Mouse (Mus musculus) intestine, embryonic 14.5 days (tissue): ENCODE measurements around the gene Pdzd2. TPM values are rescaled to one million over a fixed set of nuclear protein-coding genes. Genes with fewer than 3 reads are reported as not detected.

Source experiments
- ATAC-seq: fragments of 200-750 bp; cut with Nextera tagmentation; replicated peaks from 2 replicates; pipeline ENCODE4 v1.8.0; 2017; ENCODE audit warnings: low read depth, moderate number of reproducible peaks, moderate TSS enrichment, moderate library complexity; ENCODE audit not compliant: low FRiP score, low TSS enrichment
- DNase-seq: peaks from one replicate; pipeline ENCODE4 v3.0.0-alpha.2; 2018; ENCODE audit warnings: low spot score
- H3K27ac ChIP-seq: fragments of 300-500 bp; sonication (generic); 2 replicates; pipeline ENCODE4 v1.5.1; 2014; ENCODE audit warnings: low read depth, mild to moderate bottlenecking, control low read depth
- H3K27me3 ChIP-seq: fragments of 300-500 bp; sonication (generic); replicated peaks from 2 replicates; pipeline ENCODE4 v1.6.1; 2014; ENCODE audit warnings: low read length, control low read depth; ENCODE audit not compliant: control insufficient read depth, insufficient read depth
- H3K36me3 ChIP-seq: fragments of 300-500 bp; sonication (generic); 2 replicates; pipeline ENCODE4 v1.6.1; 2014; ENCODE audit warnings: low read length, control low read depth; ENCODE audit not compliant: control insufficient read depth, insufficient read depth
- H3K4me1 ChIP-seq: fragments of 300-500 bp; sonication (generic); replicated peaks from 2 replicates; pipeline ENCODE4 v1.6.1; 2014; ENCODE audit warnings: low read length, control low read depth, mixed read lengths; ENCODE audit not compliant: control insufficient read depth, insufficient read depth
- H3K4me2 ChIP-seq: fragments of 300-500 bp; sonication (generic); 2 replicates; pipeline ENCODE4 v1.6.1; 2014; ENCODE audit warnings: low read length
- H3K4me3 ChIP-seq: fragments of 300-500 bp; sonication (generic); 2 replicates; pipeline ENCODE4 v1.5.1; 2014; ENCODE audit warnings: low read depth, low read length, control low read depth, mixed read lengths
- H3K9ac ChIP-seq: fragments of 300-500 bp; sonication (generic); 2 replicates; pipeline ENCODE4 v1.6.1; 2014; ENCODE audit warnings: mild to moderate bottlenecking, low read length
- H3K9me3 ChIP-seq: fragments of 300-500 bp; sonication (generic); 2 replicates; pipeline ENCODE4 v1.6.1; 2016; ENCODE audit warnings: low read length, control low read depth; ENCODE audit not compliant: control insufficient read depth
- WGBS: fragments of 180-500 bp; shearing (Covaris S2); extraction: QIAGEN DNeasy Blood & Tissue Kit; methylation state at CpG from one replicate; pipeline ENCODE4 v1.1.7; 2014; 5-methylcytosine and 5-hydroxymethylcytosine counted together
- polyA plus RNA-seq: library from polyadenylated mRNA; unstranded; fragments of >200 nt; fragmentation: Nextera tagmentation; extraction: Ambion mirVana; gene quantifications from 2 replicates; pipeline ENCODE4 v1.2.1, GENCODE M21; 2014

Gene Pdzd2
- polyA plus RNA-seq, 1 experiment from 2014 or later = 16.2 TPM

DNA sequence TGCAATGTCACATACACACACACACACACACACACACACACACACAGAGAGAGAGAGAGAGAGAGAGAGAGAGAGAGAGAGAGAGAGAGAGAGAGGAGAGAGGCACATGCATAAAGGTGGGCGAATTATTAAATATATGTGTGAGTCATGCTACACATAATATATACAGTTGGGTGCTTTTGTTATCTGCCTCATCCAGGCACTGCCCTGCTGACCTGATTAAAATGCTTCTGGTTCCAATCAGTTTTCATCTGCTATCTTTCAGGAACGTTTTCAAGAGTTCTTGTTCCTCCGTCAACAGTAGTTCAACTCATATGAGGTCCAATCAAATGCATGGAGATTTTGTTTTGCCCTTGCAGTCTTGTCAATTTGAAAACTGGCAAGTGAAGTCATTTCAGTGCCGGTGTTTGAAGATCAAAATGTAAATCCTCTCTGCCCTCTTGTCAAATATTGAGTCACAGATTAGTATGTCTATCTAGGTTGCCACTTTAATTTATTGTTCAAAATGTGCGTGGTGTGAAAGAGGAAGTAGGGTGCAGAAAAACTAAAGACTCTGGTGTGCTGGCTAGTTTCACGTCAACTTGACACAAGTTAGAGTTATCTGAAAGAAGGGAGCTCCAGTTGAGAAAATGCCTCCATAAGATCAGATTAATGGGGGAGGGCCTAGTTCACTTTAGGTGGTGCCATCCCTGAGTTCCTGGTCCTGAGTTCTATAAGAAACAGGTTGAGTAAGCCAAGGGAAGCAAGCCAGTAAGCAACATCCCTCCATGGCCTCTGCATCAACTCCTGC lies 2.6 kb upstream of the Pdzd2 start:
- H3K4me2 ChIP-seq = no peak overlapping the region
- no peak overlapping the region for H3K27ac ChIP-seq
- no peak overlapping the region for H3K9ac ChIP-seq
- peaks cover 28% of the 10 kb centered on the region for H3K27me3 ChIP-seq
- H3K4me3 ChIP-seq = no peak overlapping the region
- H3K4me1 ChIP-seq = no peaks in the 10 kb centered on the region; the same call in 1 of the 2 replicates
- no peaks in the 10 kb centered on the region for H3K36me3 ChIP-seq
- 76% methylated on average over 6 of the region's 6 CpGs for WGBS
- ATAC-seq (no peak), DNase-seq (no peak)
- no peaks in the 10 kb centered on the region for H3K9me3 ChIP-seq

DNA sequence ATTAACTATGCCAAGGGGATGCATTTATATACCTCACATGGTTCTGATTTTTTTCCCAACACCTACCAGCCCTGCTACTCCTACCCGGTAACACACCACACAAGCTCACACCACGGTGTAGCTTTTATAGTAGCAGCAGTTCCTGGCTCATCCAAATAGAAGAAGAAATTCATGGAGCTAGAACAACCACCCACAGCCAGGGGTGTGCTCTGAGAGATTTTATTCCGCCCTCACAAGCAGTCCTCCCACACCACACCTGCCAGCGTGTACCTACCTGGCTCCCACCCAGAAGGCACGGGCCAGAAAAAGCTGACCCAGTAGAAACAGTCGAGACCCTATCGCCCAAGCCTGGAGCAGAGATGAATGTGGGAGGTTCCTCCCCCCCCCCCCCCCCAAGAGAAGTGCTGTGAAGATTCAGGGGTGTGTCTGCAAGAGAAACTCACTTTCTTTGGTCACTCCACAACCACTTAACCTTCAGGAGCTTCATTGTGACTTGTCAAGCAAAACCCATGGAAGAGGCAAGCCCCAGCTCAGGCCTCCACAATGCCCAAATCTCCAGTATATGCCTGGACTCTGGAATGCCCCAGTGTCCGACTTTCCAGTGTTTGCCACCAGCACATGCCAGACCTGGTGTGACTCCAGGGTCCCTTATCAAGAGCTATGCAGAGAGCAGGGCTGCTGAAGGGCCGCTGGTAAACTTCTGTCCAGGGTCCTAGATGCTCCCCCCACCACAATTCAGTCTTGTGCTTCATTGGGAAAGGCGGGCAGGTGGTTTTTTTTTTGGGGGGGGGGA lies 1.2 kb downstream of the Pdzd2 start:
- 41% methylated on average over 10 of the region's 10 CpGs for WGBS
- Histone ChIP-seq H3K27me3 (peaks cover 28% of the 10 kb centered on the region), H3K4me3 (peak overlapping the region; percentile 53; the same call in 1 of the 2 replicates), H3K9ac (no peak overlapping the region), H3K4me2 (peak overlapping the region; percentile 89), H3K27ac (no peak overlapping the region), H3K4me1 (no peaks in the 10 kb centered on the region; the same call in 1 of the 2 replicates), H3K9me3 (no peaks in the 10 kb centered on the region), H3K36me3 (no peaks in the 10 kb centered on the region)
- DNase-seq = no peak
- no peak for ATAC-seq

DNA sequence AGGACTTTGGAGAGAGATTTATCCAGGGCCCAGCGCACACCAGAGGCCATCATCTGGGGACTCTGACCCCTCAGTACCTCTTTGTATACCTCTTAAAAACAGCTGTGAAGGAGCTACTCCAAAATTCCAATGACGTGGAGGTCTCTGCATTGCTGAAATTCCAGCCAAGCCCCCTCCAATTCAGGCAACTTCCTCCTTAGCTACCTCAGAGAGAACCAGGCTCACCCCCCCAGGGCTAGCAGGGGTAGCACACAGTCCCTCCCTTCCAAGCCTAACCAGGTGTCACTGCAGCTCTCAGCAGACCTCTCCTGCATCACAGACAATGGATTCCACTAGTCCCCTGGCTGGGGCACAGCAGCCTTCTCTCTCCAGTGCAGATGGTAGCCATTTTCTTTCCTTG lies 4.5 kb downstream of the Pdzd2 start:
- DNase-seq = no peak

DNA sequence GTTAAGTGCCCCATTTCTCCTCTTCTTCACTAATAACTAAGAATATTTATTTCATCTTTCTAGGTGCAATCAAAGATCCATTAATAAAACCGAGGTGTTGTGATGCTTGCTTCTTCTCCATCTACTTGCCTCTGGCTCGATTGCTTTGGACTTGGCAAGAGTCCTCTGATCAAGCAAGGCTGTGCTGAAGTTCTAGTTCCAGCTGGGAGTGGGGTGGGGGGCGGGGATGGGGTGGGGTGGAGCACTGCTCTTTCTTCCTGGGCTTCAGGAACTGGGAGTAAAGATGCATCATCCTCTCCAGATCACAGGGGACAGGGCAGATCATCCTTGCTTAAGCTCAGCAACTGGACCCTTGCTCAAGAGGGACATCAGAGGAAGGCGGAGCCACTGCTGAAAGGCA lies 5.5 kb downstream of the Pdzd2 start:
- no peaks in the 10 kb centered on the region; the same call in 1 of the 2 replicates for H3K4me1 ChIP-seq
- no peak overlapping the region for H3K27ac ChIP-seq
- H3K36me3 ChIP-seq = no peaks in the 10 kb centered on the region
- DNase-seq = no peak
- peaks cover 17% of the 10 kb centered on the region for H3K27me3 ChIP-seq
- no peaks in the 10 kb centered on the region for H3K9me3 ChIP-seq
- no peak overlapping the region for H3K4me3 ChIP-seq
- no peak overlapping the region for H3K4me2 ChIP-seq
- ATAC-seq = no peak
- WGBS = 53% methylated on average over 4 of the region's 4 CpGs
- H3K9ac ChIP-seq = no peak overlapping the region

More for the DNA sequence above, 4.5 kb downstream of the Pdzd2 start:
- H3K36me3 ChIP-seq = no peaks in the 10 kb centered on the region
- no peaks in the 10 kb centered on the region for H3K9me3 ChIP-seq
- no peak for ATAC-seq
- no peak overlapping the region for H3K4me2 ChIP-seq
- H3K9ac ChIP-seq = no peak overlapping the region
- no peaks in the 10 kb centered on the region; the same call in 1 of the 2 replicates for H3K4me1 ChIP-seq
- WGBS = 33% methylated on average over 2 of the region's 2 CpGs
- peaks cover 19% of the 10 kb centered on the region for H3K27me3 ChIP-seq
- H3K27ac ChIP-seq = no peak overlapping the region
- no peak overlapping the region for H3K4me3 ChIP-seq

DNA sequence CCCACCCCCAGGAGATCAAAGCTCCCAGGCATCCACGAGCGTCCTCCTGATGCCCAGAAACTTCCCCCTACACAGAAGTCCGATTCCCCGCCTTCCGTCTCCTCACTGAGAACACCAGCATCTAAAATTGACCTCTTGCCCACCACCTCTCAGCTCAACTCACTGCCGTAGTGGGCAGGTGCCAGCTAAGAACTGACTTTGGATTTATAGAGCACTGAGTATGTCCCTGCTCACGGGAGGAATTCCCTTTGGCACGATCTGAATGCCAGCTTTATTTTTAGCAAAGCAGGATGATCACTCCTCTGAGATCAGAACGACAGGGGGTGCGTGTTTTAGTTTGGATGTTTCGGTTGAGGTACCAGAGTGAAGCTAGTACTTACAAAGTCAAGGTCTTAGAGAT lies 7.1 kb downstream of the Pdzd2 start:
- Histone ChIP-seq H3K27ac (no peak overlapping the region), H3K9ac (no peak overlapping the region), H3K4me1 (no peaks in the 10 kb centered on the region), H3K4me2 (no peak overlapping the region), H3K36me3 (no peaks in the 10 kb centered on the region), H3K27me3 (peaks cover 1% of the 10 kb centered on the region; the same call in 1 of the 2 replicates), H3K4me3 (no peak overlapping the region), H3K9me3 (no peaks in the 10 kb centered on the region)
- 75% methylated on average over 11 of the region's 11 CpGs for WGBS
- DNase-seq (no peak), ATAC-seq (no peak)

DNA sequence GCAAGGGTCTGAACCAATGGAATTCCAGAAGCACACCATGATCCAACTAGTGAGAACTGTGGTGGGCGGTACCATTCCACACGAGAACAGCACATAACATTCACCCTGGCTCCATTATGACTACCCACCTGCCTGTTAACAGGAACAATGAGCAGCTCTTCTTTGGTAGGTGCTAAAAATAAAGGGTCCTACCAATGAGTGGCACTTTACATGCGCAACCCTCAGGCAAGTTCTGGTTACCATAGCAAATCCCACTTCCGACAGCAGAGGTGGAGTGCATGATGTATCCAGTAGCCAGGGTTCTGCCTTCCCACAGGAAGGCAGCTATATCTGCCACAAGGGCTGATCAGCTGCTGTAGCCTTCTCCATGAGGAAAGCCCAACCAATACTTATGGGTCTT lies 11.3 kb downstream of the Pdzd2 start:
- 86% methylated on average over 4 of the region's 4 CpGs for WGBS
- H3K9ac ChIP-seq = no peak overlapping the region
- no peaks in the 10 kb centered on the region for H3K36me3 ChIP-seq
- no peaks in the 10 kb centered on the region for H3K9me3 ChIP-seq
- no peak overlapping the region for H3K4me3 ChIP-seq
- DNase-seq = no peak
- H3K4me2 ChIP-seq = no peak overlapping the region
- H3K4me1 ChIP-seq = no peaks in the 10 kb centered on the region
- H3K27me3 ChIP-seq = no peaks in the 10 kb centered on the region
- H3K27ac ChIP-seq = no peak overlapping the region
- no peak for ATAC-seq

DNA sequence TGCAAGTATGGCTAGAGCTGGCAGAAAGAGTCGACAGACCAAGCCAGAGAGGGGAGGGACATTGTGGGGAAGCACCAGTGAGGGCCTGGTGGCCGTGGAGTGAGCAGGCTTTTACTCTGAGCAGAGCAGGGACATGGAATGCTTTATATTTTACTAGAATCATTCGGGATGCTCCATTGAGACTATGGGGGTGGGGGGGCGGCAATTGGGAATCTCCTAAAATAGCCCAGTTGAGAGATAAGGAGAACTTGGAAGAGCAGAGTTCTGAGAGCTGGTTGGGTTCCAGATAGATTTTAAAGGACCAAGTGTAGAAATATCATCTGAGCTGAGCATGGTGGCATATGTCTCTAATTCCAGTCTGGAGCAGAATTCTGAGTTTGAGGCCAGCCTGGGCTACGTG lies 14.5 kb downstream of the Pdzd2 start:
- Histone ChIP-seq H3K4me2 (no peak overlapping the region), H3K36me3 (no peaks in the 10 kb centered on the region), H3K27me3 (no peaks in the 10 kb centered on the region), H3K9me3 (no peaks in the 10 kb centered on the region), H3K4me3 (no peak overlapping the region), H3K4me1 (no peaks in the 10 kb centered on the region), H3K27ac (no peak overlapping the region), H3K9ac (no peak overlapping the region)
- DNase-seq (no peak), ATAC-seq (no peak)
- WGBS = 68% methylated on average over 5 of the region's 5 CpGs

DNA sequence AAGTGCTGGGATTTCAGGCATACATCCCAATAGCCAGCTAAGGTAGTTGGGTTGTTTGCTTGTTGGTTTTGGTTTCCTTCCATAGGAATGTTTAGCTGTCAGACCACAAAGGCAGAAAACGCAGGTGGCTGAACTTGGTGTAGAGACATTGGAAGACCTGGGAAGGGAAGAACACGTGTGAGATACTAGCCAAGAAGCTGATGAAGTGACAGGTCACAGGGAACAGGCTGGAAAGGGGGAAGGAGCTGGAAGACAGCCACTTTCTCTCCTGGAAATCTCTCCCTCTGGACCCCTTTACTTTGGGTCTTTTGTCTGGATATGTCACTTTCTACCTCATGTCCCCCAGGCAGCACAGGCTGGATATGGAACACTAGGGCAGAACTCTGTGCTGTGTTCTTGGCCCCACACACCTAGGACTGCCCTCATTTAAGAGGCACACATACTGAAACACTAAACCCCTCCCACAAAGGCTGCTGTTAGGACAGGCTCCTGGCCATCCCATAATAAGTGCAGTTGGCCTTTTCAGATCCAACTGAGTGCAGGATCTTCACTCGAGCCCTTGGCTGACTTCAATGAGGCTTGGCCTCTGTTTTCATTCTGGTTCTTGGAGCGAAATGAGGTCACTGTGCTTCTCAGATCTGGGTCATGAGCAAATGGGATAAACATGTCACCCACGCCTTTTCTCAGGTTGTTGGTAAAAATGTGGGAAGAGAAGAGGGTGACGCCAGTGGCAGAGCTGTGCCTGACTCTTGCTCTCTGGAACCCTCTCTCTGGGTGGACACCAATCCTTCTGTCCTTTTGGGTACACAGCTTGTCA lies 17.8 kb downstream of the Pdzd2 start:
- Histone ChIP-seq H3K4me1 (no peaks in the 10 kb centered on the region), H3K36me3 (no peaks in the 10 kb centered on the region), H3K27me3 (no peaks in the 10 kb centered on the region), H3K4me2 (no peak overlapping the region), H3K4me3 (no peak overlapping the region), H3K9ac (no peak overlapping the region), H3K9me3 (no peaks in the 10 kb centered on the region), H3K27ac (no peak overlapping the region)
- no peak for DNase-seq
- 80% methylated on average over 6 of the region's 6 CpGs for WGBS
- no peak for ATAC-seq
